Mouse (Mus musculus) T-helper 2 cell (primary cell): ENCODE measurements around the gene Deaf1.

Experiments used
- in situ Hi-C: fragments of 300-600 bp; cut with MboI, MseI; formaldehyde crosslinking; loops from one replicate; pipeline ENCODE4 v1.15.1; 2025; ENCODE audit warnings: high pct_unique_total_duplicates

The Deaf1 gene

DNA sequence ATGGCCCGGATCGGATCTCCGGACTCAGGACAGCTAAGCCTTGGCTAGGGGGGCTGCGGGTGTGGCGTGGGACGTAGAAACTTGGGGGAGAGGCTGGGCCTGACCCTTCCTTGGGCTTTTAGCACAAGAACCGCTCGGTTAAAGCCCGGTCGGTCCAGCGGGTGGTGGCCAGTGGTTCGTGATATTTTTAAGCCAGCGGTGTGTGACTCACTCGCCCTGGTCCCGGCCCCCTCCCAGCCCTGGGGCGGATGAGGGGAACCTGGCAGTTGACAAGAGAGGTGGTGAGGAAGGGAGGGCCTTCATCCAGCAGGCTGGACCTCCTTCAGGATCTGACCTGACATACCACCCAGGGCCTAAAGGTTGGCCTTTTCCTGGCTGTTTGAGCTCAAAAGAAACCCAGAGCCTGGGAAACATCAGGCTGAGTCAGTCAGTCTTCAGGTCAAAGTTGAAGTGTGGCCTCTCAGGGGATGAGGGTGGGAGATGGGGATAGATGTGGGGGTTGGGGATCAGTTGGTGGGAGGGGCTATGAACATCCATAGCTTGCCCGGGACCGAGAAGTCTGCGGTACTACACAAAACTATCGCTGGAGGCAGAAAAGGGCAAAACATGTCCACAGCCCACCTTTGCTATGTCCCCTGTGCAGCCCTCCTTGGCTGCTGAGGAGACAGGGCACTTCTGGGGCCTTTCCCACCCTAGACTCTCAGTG, 11.9 kb upstream of the Deaf1 start:
- in situ Hi-C loops, result no loop called here

DNA sequence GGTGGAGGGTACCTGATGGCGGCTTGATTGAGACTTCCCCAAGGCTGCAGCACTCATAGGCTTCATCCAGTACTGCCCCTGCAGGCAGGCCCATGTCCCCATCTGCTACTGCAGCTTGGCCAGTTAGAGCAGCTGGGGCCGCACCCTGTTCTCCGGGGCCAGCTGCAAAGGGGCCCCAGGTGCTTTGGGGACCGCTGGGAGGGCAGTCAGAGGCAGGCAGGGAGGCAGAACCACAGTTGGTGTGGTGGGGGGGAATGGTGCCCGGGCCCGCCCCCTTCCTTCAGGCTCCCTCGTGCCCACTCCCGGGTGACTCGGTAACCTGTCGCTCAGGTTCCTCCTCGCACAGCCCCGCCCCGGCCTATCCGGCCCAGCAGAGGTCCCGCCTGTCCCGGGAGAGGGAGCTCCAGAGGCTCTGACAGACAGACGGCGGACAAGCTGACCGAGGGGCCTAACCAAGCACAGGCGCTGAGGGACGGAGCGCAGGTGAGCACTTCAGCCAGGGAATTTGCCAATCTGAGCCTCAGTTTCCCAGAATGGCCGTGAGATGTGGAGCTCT, 11.2 kb upstream of the Deaf1 start, which contains the start of gene Eps8l2:
Eps8l2 (plus strand) TSS at position 305 of the 556 bp plus-strand sequence.
- in situ Hi-C loops, result no loop called here

DNA sequence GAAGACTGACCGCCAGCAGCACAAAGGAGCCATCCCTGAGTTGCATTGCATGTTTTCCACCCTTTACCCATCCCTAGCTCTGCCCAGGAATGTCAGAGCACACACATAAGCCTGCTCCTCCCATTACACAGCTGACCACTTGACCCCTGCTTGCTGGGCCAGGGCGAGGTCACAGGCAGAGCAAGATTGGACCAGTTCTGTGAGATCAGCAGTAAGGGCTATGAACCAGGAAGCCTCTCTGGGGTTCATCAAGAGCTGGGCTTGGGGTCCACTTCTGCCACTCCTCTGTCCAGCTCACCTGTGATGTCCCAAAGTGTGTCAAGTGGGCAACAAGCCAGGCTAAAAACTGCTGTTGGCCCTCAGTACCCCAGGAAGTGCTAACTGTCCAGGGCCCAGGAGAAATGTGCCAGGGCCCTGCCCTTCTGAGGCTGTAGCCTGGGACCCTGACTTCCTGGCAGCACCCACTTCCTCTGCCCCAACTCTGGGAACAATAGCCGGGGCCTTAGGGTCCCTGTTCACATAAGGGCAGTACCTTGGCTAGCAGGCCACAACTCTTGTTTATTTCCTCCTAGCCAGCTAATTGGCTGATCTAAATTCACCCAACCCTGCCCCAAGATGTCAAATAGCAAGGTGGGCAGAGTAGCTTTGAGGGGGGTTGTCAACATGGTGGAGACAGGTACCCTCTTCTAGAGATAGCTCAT, 10.4 kb upstream of the Deaf1 start:
- in situ Hi-C loops, result no loop called here

DNA sequence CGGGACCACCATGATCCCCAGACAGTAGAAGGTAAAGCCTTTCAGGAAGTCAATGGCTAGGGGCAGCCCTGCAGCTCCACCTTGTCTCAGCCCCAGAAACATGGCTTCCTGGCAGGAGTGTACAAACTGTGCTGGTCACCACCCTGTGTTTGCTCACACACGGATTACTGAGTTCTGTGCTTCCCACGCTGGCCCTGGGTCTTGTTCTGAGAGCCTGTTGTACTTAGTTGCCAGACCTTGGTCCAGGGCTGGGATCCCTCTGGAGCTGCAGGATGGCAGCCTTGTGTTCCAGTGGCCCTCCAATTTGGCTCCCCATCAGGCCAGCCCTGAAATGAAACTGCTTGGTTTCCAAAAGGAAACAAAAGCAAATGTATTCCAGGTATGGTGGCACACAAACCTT, 8.8 kb upstream of the Deaf1 start:
- in situ Hi-C loops, result no loop called here

DNA sequence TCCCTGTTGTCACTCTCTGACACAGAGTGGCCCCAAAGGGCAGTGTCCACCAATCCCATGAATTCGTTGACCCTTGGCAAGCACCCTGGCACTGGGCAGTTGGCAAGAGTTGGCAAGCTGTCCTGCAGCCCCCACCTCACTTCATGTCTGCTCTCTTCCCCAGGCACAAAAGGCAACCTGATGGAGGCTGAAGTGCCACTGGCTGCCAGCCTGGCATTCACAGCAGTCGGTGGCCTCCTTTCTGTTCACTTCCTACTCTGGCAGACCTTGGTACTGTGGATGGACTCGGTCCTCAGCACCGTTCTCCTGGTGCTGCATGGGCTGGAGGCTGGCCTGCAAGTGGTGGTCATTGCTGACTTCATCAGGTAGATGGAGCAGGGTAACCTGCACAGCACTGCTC, 8.2 kb upstream of the Deaf1 start:
- in situ Hi-C loops, result no loop called here

DNA sequence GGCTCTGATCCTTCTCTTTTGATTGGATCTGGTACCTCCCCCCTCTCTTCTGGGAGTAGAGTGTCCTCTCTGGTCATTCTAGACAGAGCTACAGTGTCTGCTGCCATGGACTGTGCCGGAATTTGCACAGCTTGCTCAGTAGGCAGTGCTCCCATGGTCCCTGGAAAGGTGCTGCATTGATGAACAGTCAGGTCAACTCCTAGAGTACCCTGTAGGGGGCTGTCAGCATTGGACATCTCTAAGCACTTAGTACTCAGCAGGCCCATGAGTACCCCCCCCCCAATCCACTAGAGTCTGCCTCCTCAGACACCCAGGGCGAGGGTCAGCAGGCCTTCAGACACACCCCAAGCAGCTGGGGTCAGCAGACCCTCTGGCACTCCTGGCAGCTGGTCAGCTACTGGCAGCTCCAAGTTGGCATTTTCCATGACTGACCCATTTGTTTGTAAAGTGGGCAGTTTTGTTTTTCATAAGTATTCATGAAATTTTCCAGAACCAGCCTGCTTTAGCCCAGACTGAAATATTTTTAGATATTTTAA, 7.6 kb upstream of the Deaf1 start:
- in situ Hi-C loops, result no loop called here

DNA sequence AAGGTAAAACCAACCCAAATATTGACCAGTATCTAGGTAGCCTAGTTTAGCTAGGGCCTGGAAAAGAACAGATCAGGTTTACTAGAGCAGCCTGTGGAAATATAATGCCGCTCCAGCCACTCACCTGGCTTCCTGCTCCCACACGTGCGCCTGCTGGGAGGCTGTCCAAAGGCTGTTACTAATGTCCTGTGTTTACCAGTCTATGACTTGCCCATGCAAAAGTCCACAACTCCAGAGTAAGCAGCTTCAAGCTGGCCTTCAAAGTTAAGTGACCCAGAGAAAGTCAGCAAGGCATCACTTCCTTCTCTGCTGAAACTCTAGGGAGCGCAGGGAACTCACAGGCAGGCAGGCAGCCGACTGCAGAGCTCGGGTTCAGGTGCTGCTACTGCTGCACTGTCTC, 4.5 kb upstream of the Deaf1 start:
- in situ Hi-C loops, result no loop called here

DNA sequence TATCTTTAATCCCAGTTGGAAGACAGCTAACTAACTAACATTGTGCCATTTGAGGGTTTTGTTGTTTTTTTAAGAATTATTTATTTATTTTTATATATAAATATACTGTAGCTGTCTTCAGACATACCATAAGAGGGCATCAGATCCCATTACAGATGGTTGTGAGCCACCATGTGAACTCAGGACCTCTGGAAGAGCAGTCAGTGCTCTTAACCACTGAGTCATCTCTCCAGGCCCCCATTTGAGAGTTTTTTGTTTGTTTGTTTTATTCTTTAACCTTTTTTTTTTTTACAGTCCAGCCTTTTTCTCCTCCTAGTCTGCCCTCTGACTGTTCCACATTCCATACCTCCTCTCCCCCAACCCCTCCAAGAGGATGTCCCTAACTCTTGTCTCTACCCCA, 3.2 kb upstream of the Deaf1 start:
- in situ Hi-C loops, result no loop called here

DNA sequence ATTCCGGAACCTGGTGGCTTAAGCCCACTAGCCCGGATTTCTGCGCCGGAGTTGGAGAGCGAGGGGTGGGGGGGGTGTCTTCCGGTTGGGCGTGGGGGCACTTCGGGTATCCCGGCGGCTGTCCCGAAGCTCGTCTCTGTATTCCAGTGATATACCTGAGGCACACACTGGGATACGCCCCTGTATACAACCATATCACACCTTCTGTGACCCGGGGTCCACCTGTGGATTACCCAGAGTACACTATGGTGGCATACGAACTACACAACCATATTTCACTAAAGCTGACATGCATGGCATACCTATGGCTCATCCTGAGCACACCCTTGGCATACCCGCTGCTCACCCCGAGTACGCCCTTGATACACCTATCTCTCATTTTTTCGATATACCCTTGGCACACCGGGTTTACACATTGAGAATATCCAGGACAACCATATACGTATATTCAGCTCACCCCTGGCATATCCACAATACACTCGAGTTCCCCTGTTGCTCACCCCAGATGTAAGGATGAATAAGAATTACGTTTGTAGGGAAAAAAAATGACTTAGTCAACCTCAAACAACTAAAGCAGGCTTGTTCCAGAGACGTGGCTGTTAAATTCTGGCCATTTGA, 992 bp upstream of the Deaf1 start:
- in situ Hi-C loops, result no loop called here

DNA sequence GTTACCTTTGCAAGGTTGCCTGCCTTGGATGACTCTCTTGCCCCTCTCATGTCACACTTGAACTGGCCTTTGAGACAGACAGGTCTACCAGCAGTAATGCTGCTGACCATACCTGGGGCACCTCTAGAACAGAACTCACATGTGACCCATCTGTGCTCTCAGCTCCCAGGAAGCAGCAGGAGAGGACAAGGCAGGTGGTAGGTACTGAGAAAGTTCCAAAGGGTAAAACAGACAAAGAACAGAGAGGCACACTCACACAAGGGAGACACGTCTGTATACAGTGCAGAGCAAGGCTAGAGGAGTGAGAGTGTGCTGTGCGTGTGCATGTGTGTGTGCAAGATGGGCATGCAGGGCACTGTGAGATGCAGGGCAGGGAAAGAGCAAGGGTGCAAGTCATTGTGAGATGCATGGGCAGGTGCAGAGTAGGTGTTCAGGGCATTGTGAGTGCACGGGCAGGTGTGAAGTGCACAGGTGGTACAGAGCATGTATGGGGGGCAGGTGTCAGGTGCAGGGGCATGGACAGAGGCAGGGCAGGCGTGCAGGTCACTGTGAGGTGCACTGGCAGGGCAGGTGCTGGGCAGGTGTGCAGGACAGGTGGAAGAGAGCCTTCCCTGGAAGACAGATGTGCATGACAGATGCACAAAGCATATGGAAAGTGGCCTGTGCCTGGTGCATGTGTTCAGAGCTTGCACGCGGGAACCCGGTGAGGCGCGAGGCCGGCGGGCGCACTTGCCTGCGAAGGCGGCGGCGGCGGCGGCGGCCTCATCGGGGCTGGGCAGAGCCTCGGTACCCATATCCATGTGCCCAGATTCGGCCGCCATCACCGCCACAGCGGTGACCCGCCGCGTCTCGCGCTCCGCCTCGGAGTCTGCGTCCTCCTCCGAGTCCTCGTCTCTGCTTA, 694 bp downstream of the Deaf1 start:
- in situ Hi-C loops, result no loop called here

DNA sequence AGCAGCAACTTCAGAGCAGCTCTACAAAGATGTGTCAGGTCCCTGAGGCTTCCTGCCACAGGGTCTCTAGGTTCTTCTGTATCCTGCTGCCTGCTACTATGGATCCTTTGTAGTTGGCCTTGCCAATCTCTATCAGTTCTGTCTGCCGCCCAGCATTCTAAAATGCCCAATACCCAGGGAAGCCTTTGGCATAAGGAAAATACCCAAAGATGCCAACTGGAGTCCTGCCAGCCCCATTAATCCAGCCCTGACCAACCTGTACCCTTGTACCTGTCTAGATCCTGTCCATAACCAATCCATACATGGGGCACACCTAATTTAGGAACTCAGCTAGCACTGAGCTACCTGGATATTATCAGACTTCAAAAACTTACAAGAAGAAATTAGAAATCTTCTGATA, 2.8 kb downstream of the Deaf1 start:
- in situ Hi-C loops, result no loop called here

DNA sequence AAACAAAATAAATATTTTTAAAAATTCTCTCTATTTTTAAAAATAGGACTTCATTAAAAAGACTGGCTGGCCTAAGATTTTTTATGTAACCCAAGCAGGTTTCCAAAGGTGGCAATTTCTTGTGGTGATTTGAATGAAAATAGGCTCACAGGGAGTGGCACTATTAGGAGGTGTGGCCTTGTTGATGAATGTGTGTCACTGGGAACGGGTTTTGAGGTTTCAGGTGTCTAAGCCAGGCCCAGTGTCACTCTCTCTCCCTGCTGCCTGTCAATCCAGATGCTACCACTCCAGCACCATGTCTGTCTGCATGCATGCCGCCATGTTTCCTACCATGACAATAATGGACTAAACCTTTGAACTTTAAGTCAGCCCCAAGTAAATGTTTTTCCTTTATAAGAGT, 8.0 kb downstream of the Deaf1 start:
- in situ Hi-C loops, result no loop called here

DNA sequence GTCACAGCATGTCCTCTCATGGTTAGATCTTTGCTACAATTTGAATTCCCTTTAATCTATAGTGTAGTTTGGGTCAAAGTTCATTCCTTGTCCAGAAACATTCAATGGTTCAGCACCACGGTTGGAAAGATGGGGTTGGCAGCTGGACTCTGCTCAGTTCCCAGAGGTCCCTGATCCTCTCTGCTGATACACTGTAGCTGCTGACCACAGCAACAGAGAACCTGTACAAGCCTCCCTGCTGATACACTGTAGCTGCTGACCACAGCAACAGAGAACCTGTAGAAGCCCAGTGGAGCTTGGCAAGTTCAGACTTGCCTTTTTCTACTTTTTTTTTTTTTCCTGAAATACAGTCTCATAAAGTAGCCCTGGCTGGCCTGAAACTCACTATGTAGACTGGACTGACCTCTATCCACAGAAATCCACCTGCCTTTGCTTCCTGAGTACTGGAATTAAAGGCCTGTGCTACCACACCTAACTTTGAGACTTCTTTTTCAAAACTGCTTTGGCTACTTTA, 9.8 kb downstream of the Deaf1 start:
- in situ Hi-C loops, result no loop called here

DNA sequence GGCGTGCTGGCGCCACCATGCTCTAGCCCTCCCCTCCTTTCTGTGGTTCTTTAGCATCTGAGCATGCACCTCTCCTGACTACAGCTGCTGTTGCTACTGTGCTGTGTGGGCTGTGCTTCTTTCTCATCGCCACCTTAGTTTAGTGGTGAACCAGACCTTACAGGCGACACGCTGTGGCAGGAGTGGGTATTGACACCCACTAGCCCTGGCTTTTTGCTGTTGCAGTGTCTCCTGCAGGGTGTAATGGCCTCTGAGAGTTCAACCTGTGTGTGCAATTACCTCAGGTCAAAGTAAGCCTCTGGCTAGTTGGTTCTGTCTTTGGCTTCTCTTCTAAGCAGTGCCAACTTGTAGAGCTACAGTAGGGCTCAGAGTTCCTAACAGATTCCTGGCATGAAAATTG, 11.5 kb downstream of the Deaf1 start:
- in situ Hi-C loops, result no loop called here

DNA sequence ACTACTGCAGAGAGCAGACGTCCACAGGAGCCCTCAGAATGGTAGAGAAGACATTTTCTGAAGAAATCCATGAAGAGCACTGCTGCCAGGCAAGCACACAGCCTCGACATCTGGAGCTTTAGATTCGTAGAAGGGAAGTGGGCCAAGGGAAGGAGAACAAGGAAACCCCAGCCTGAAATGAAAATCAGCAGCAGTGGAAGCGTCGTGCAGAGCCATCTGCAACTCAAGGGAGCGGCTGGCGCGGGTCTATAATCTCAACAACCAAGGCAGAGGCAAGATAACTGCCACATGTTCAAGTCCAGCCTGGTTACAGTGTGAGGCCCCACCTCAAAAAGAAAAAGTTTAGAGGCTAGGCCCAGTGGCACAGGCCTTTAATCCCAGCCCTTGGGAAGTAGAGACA, 12.4 kb downstream of the Deaf1 start:
- in situ Hi-C loops, result no loop called here

DNA sequence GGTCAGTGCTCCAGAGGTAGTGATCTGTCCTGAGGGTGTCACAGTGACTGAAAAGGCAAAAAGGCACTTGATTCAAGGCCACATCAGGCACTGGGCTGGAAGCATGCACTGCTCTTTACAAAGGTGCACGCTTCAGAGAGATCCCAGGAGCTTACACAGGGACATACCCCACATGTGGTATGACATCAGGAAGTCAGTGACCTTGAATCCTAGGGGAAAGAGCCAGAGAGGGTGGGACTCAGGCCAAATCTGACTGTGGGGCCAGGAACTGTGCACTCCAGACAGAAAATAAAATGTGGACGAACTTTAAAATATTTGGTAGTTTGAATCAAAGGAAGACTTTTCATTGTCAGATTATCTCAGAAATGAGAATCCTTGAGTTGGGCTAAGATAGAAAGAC, 13.1 kb downstream of the Deaf1 start:
- in situ Hi-C loops, result no loop called here

DNA sequence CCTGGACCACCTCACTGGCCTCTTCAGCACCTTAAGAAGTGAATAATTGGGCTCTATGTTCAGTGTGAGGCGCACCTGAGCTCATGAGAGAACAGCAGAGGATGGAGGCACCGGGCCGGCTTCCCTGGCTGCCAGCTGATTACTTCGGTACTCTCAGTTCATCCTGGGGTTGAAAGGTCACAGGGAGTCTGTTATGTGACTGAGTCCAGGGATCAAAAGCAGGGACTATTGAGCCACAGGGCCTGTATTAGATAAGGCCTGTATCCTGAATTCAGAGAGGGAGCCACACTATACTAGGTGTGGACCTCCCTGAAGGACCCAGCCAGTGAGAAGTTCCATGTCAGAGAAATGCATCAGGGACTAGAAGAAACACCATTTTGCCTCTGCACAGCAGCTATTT, 23.0 kb downstream of the Deaf1 start:
- in situ Hi-C loops, result no loop called here

DNA sequence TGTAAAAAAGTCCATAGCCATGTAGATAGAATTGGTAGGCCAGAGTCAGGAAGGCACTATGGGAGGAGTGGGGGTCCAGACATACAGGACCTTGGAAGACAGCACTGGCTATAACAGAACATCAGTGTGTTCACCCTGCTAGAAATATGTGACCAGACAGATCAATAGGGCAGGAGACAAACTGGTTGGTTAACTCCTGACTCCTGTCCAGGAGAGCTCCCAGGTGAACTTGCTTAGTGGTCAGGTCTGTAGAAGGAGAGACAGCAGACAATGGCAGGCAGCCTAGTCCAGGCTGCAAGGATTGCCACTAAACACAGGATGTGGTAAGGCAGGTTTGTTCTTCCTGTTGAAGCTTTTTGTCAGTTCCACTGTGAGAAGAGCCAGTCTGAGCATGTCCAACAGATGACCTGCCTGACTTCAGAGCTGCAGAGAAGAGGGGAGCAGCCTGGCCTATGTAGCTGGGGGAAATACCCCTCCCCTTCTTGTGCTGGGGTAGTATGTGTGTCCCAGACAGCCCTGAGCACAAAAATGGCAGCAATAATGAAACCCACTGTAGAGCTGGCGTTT, 24.7 kb downstream of the Deaf1 start:
- in situ Hi-C loops, result no loop called here

DNA sequence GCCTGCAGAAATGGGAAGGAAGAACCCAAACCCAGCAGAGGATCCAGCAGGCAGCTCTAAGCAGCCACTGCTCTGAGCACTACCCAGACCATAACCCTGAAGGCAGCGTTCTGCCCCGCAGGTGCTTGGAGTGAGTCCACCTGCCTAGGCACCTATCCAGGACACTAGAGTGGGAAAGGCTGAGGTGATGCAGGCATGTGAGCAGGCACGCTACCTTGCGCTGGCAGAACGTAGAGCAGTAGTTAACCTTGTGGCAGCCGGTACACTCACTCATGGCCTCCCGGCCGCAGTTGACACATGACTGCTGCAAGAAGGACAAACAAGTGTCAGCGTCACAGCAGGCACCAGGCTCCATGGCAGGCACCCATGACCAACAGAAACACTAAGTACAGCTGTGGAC, 26.1 kb downstream of the Deaf1 start:
- in situ Hi-C loops, result no loop called here

DNA sequence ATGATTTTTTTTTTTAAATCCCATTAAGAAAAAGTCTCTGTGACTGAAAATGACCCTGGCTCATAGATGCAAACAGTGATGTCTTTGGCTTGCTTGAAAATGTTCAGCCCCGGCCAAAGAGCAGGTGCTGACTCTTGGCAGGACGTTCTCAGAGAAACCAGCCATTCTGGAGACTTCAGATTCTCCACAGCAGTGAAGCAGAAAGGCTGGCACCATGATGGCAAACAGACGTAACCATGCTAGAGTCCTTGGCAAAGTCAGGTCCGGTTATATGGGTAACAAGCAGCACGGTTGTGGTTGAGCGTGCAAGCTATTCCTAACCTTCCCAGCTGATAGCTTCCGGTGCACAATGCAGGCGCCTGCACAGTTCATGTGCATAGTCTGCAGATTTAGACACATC, 28.3 kb downstream of the Deaf1 start:
- in situ Hi-C loops, result no loop called here
